Mouse (Mus musculus): ENCODE measurements at regions not wholly inside any gene's neighbourhood (a gene's known extent, or its start where the extent isn't known, plus 50 kb on each side); places are given as distances from the start of the nearest gene placed in this dataset.

GRCm38 (mm10) chr19:14035371-14035770 lies 122.0 kb downstream of the Olfr1505 start:
- Histone ChIP-seq H3K9me3 (no peaks in the 10 kb centered on the region), H3K4me1 (no peaks in the 10 kb centered on the region), H3K27me3 (replicated peaks) (no peaks in the 10 kb centered on the region), H3K4me3 (replicated peaks) (no peak overlapping the region), H3K36me3 (replicated peaks; ENCODE audit: low read length) (no peaks in the 10 kb centered on the region)
- TF ChIP-seq FLI1 (IDR thresholded peaks at IDR 0.05; ENCODE audit: low read length), result no peak
- TF ChIP-seq GATA1 (IDR thresholded peaks at IDR 0.05; ENCODE audit: borderline replicate concordance, low read length), result no peak

DNA sequence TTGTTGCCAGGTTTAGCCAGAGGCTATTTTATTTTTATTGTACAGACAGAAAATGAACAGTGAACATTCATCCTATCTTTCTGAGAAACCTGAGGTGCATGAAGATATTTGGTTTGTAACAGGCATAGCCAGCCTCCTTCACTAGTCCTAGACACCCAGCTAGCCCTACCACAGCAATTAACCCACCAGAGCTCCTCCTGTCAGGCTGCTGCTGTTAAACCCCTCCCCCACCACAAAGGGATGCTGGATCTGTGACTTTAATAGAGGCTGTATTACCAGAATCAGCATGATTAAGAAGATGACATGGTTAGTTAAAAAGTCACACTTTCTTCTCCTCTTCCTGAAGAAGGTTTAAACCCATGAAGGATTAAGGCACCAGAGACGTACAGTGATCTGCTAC lies 122.5 kb downstream of the Olfr1505 start:
- no peaks in the 10 kb centered on the region for H3K27me3 ChIP-seq (replicated peaks)
- H3K9me3 ChIP-seq, result no peaks in the 10 kb centered on the region
- H3K4me1 ChIP-seq, result no peaks in the 10 kb centered on the region
- H3K4me3 ChIP-seq (replicated peaks), result no peak overlapping the region
- no peak for TF ChIP-seq GATA1 (IDR thresholded peaks at IDR 0.05; ENCODE audit: borderline replicate concordance, low read length)
- TF ChIP-seq FLI1 (IDR thresholded peaks at IDR 0.05; ENCODE audit: low read length), result no peak
- H3K36me3 ChIP-seq (replicated peaks; ENCODE audit: low read length), result no peaks in the 10 kb centered on the region

GRCm38 (mm10) chr19:14036750-14037149 lies 123.4 kb downstream of the Olfr1505 start:
- Histone ChIP-seq H3K4me1 (no peaks in the 10 kb centered on the region), H3K9me3 (no peaks in the 10 kb centered on the region), H3K27me3 (replicated peaks) (no peaks in the 10 kb centered on the region), H3K4me3 (replicated peaks) (no peak overlapping the region), H3K36me3 (replicated peaks; ENCODE audit: low read length) (no peaks in the 10 kb centered on the region)
- TF ChIP-seq GATA1 (IDR thresholded peaks at IDR 0.05; ENCODE audit: borderline replicate concordance, low read length) (no peak), FLI1 (IDR thresholded peaks at IDR 0.05; ENCODE audit: low read length) (no peak)

GRCm38 (mm10) chr19:14042753-14043152 lies 129.4 kb downstream of the Olfr1505 start:
- H3K9me3 ChIP-seq, result no peaks in the 10 kb centered on the region
- H3K27me3 ChIP-seq (replicated peaks), result no peaks in the 10 kb centered on the region
- H3K4me3 ChIP-seq (replicated peaks), result no peak overlapping the region

GRCm38 (mm10) chr19:14045456-14045855 lies 132.1 kb downstream of the Olfr1505 start:
- Histone ChIP-seq H3K27me3 (replicated peaks) (no peaks in the 10 kb centered on the region), H3K36me3 (replicated peaks; ENCODE audit: low read length) (no peaks in the 10 kb centered on the region), H3K4me3 (replicated peaks) (no peak overlapping the region), H3K4me1 (no peaks in the 10 kb centered on the region), H3K9me3 (no peaks in the 10 kb centered on the region)
- no peak for TF ChIP-seq GATA1 (IDR thresholded peaks at IDR 0.05; ENCODE audit: borderline replicate concordance, low read length)
- TF ChIP-seq FLI1 (IDR thresholded peaks at IDR 0.05; ENCODE audit: low read length), result no peak

More at GRCm38 (mm10) chr19:14042753-14043152, 129.4 kb downstream of the Olfr1505 start:
- Histone ChIP-seq H3K4me1 (no peaks in the 10 kb centered on the region), H3K36me3 (replicated peaks; ENCODE audit: low read length) (no peaks in the 10 kb centered on the region)
- TF ChIP-seq GATA1 (IDR thresholded peaks at IDR 0.05; ENCODE audit: borderline replicate concordance, low read length) (no peak), FLI1 (IDR thresholded peaks at IDR 0.05; ENCODE audit: low read length) (no peak)

GRCm38 (mm10) chr19:14052052-14052451 lies 138.7 kb downstream of the Olfr1505 start:
- Histone ChIP-seq H3K27me3 (replicated peaks) (no peaks in the 10 kb centered on the region), H3K4me3 (replicated peaks) (no peak overlapping the region), H3K4me1 (no peaks in the 10 kb centered on the region), H3K36me3 (replicated peaks; ENCODE audit: low read length) (no peaks in the 10 kb centered on the region), H3K9me3 (0 out of 2 replicates have a peak, but pooled peaks cover 3% of the 10 kb centered on the region)
- TF ChIP-seq GATA1 (IDR thresholded peaks at IDR 0.05; ENCODE audit: borderline replicate concordance, low read length) (no peak), FLI1 (IDR thresholded peaks at IDR 0.05; ENCODE audit: low read length) (no peak)

GRCm38 (mm10) chr19:14080538-14080937 lies 167.2 kb downstream of the Olfr1505 start:
- Histone ChIP-seq H3K4me1 (no peaks in the 10 kb centered on the region), H3K36me3 (replicated peaks; ENCODE audit: low read length) (no peaks in the 10 kb centered on the region), H3K27me3 (replicated peaks) (peaks cover 2% of the 10 kb centered on the region), H3K4me3 (replicated peaks) (no peak overlapping the region), H3K9me3 (no peaks in the 10 kb centered on the region)
- TF ChIP-seq FLI1 (IDR thresholded peaks at IDR 0.05; ENCODE audit: low read length), result no peak
- TF ChIP-seq GATA1 (IDR thresholded peaks at IDR 0.05; ENCODE audit: borderline replicate concordance, low read length), result no peak

- Histone ChIP-seq H3K4me1 (no peaks in the 10 kb centered on the region), H3K9me3 (no peaks in the 10 kb centered on the region), H3K4me3 (replicated peaks) (no peak overlapping the region), H3K27me3 (replicated peaks) (peaks cover 2% of the 10 kb centered on the region), H3K36me3 (replicated peaks; ENCODE audit: low read length) (no peaks in the 10 kb centered on the region)
- no peak for TF ChIP-seq GATA1 (IDR thresholded peaks at IDR 0.05; ENCODE audit: borderline replicate concordance, low read length)
- no peak for TF ChIP-seq FLI1 (IDR thresholded peaks at IDR 0.05; ENCODE audit: low read length)
Observed at GRCm38 (mm10) chr19:14084726-14085125, 171.4 kb downstream of the Olfr1505 start.

DNA sequence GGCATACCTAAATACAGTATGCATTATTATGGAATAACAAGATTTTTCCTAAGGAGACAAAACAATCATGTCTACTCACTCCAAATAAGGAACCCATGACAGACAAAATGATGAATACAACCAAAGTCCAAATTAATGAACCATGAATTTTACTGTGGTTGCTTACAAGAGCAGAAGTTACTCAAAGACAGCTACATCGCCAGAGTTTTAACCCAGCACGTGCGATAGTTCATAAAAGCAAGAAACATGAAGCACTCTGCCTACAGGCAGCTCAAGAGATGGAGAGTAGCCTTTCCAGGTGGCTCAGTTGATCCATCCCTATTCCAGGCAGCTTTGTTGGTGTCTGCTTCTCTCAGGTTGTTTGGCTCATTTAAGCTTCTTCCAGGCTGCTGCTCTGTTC lies 176.8 kb downstream of the Olfr1505 start:
- TF ChIP-seq GATA1 (IDR thresholded peaks at IDR 0.05; ENCODE audit: borderline replicate concordance, low read length), result no peak
- TF ChIP-seq FLI1 (IDR thresholded peaks at IDR 0.05; ENCODE audit: low read length), result no peak
- Histone ChIP-seq H3K36me3 (replicated peaks; ENCODE audit: low read length) (no peaks in the 10 kb centered on the region), H3K9me3 (peaks cover 5% of the 10 kb centered on the region), H3K4me3 (replicated peaks) (no peak overlapping the region), H3K4me1 (no peaks in the 10 kb centered on the region), H3K27me3 (replicated peaks) (no peaks in the 10 kb centered on the region)

DNA sequence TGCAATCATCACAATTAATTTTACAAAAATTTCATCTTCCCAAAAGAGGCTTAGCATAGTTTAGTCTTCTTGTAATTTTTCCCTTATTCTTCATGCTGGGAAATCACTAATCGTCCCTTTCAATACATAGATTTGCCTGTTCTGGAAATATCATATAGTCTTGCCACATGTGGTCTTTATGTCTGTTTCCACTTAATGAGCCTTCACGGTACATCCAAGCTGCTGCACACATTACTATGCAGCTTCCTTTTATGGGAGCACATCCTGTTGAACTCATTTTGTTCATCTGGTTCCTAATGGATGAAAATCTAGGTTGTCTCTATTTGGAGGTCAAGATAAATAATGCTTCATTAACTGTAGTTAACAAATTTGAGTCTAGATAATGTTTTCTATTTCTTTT lies 180.9 kb downstream of the Olfr1505 start:
- Histone ChIP-seq H3K36me3 (replicated peaks; ENCODE audit: low read length) (no peaks in the 10 kb centered on the region), H3K9me3 (peaks cover 5% of the 10 kb centered on the region), H3K4me1 (no peaks in the 10 kb centered on the region), H3K4me3 (replicated peaks) (no peak overlapping the region), H3K27me3 (replicated peaks) (no peaks in the 10 kb centered on the region)
- TF ChIP-seq FLI1 (IDR thresholded peaks at IDR 0.05; ENCODE audit: low read length) (no peak), GATA1 (IDR thresholded peaks at IDR 0.05; ENCODE audit: borderline replicate concordance, low read length) (no peak)

- H3K4me3 ChIP-seq (replicated peaks), result no peak overlapping the region
- TF ChIP-seq GATA1 (IDR thresholded peaks at IDR 0.05; ENCODE audit: borderline replicate concordance, low read length), result no peak
- no peaks in the 10 kb centered on the region for H3K27me3 ChIP-seq (replicated peaks)
- H3K36me3 ChIP-seq (replicated peaks; ENCODE audit: low read length), result no peaks in the 10 kb centered on the region
- H3K4me1 ChIP-seq, result no peaks in the 10 kb centered on the region
- H3K9me3 ChIP-seq, result no peaks in the 10 kb centered on the region
Observed at GRCm38 (mm10) chr19:14096187-14096586, 182.9 kb downstream of the Olfr1505 start.

Data from megakaryocyte, embryonic 14.5 days (primary cell).